1 mouse cellular context compared by ENCODE assay signal in the genomic region with DNA sequence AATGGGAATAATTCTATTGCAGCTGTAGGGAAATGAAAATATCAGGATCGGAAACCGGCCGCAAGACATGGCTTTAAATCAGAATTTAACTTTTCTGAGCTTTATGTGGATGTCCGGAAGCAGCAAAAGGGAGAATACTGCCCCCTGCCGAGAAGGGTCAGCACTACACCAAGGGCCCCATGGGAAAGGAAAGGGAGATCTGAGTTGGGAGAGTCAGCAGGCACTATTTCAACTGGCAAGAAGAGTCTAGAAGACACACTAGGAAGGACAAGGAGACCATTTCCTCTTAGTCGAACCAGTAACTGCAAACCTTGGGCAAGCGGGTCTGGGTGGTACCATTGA.
TF ChIP-seq lines count a peak whose summit lies in the region.

No protein-coding gene starts in this region.

TF ChIP-seq in CH12.LX, 34 proteins besides CTCF, POLR2A, EP300 and RAD21:
- TF ChIP-seq ZC3H11A (IDR thresholded peaks at IDR 0.05; ENCODE audit: low read depth, low read length), result no peak
- no peak for TF ChIP-seq RCOR1 (conservative IDR thresholded peaks at IDR 0.05; ENCODE audit: low read depth, low read length)
- TF ChIP-seq NELFE (IDR thresholded peaks at IDR 0.05; ENCODE audit: low read depth, low read length), result no peak
- TF ChIP-seq USF2 (conservative IDR thresholded peaks at IDR 0.05; ENCODE audit: low read depth, low read length), result no peak
- peak; percentile 49; the same call in 1 of the 2 replicates for TF ChIP-seq IRF4 (IDR thresholded peaks at IDR 0.05; ENCODE audit: low read depth, low read length)
- no peak for TF ChIP-seq MEF2A (IDR thresholded peaks at IDR 0.05; ENCODE audit: borderline replicate concordance, low read depth, low read length)
- no peak for TF ChIP-seq MAX (IDR thresholded peaks at IDR 0.05; ENCODE audit: low read length)
- TF ChIP-seq ZNF384 (IDR thresholded peaks at IDR 0.05; ENCODE audit: low read depth, low read length), result no peak
- no peak for TF ChIP-seq JUND (conservative IDR thresholded peaks at IDR 0.05; ENCODE audit: low read depth, low read length)
- TF ChIP-seq JUN (IDR thresholded peaks at IDR 0.05; ENCODE audit: insufficient read depth, low read depth, low read length), result no peak
- no peak for TF ChIP-seq MAFK (IDR thresholded peaks at IDR 0.05; ENCODE audit: insufficient replicate concordance, low read length)
- no peak for TF ChIP-seq MAZ (IDR thresholded peaks at IDR 0.05; ENCODE audit: low read depth, low read length)
- TF ChIP-seq PAX5 (IDR thresholded peaks at IDR 0.05; ENCODE audit: low read length), result no peak
- peak; percentile 81 for TF ChIP-seq ELF1 (IDR thresholded peaks at IDR 0.05; ENCODE audit: low read depth, low read length)
- peak; percentile 65 for TF ChIP-seq SMC3 (IDR thresholded peaks at IDR 0.05; ENCODE audit: low read depth, low read length)
- TF ChIP-seq BHLHE40 (IDR thresholded peaks at IDR 0.05; ENCODE audit: low read depth, low read length), result no peak
- TF ChIP-seq ZKSCAN1 (IDR thresholded peaks at IDR 0.05; ENCODE audit: borderline replicate concordance, low read depth, low read length), result no peak
- TF ChIP-seq UBTF (IDR thresholded peaks at IDR 0.05; ENCODE audit: low read depth, low read length), result no peak
- TF ChIP-seq TBP (conservative IDR thresholded peaks at IDR 0.05; ENCODE audit: low read depth, low read length), result no peak
- no peak for TF ChIP-seq ZMIZ1 (IDR thresholded peaks at IDR 0.05; ENCODE audit: low read depth, low read length)
- no peak for TF ChIP-seq POLR2AphosphoS2 (IDR thresholded peaks at IDR 0.05; ENCODE audit: low read depth, low read length)
- peak; percentile 32; the same call in 1 of the 2 replicates for TF ChIP-seq HCFC1 (IDR thresholded peaks at IDR 0.05; ENCODE audit: low read depth, low read length)
- no peak for TF ChIP-seq MYC (IDR thresholded peaks at IDR 0.05; ENCODE audit: low read depth, low read length)
- TF ChIP-seq E2F4 (IDR thresholded peaks at IDR 0.05; ENCODE audit: insufficient replicate concordance, low read depth, low read length), result no peak
- TF ChIP-seq GABPA (IDR thresholded peaks at IDR 0.05; ENCODE audit: insufficient replicate concordance, low read depth, low read length), result no peak
- no peak for TF ChIP-seq CHD1 (IDR thresholded peaks at IDR 0.05; ENCODE audit: low read depth, low read length)
- no peak for TF ChIP-seq ETS1 (conservative IDR thresholded peaks at IDR 0.05; ENCODE audit: low read depth, low read length)
- no peak for TF ChIP-seq MXI1 (IDR thresholded peaks at IDR 0.05; ENCODE audit: low read depth, low read length)
- no peak for TF ChIP-seq TCF12 (IDR thresholded peaks at IDR 0.05; ENCODE audit: low read depth, low read length)
- TF ChIP-seq CHD2 (IDR thresholded peaks at IDR 0.05; ENCODE audit: low read length), result no peak
- TF ChIP-seq NRF1 (IDR thresholded peaks at IDR 0.05; ENCODE audit: low read depth, low read length), result no peak
- TF ChIP-seq USF1 (IDR thresholded peaks at IDR 0.05; ENCODE audit: low read depth, low read length), result no peak
- 0 out of 2 replicates have a peak, but pooled peaks have one; percentile 32 for TF ChIP-seq SIN3A (IDR thresholded peaks at IDR 0.05; ENCODE audit: low read length)
- no peak for TF ChIP-seq KAT2A (IDR thresholded peaks at IDR 0.05; ENCODE audit: insufficient replicate concordance, low read length)
